9 mouse cellular contexts compared by ENCODE assay signal in the genomic region with DNA sequence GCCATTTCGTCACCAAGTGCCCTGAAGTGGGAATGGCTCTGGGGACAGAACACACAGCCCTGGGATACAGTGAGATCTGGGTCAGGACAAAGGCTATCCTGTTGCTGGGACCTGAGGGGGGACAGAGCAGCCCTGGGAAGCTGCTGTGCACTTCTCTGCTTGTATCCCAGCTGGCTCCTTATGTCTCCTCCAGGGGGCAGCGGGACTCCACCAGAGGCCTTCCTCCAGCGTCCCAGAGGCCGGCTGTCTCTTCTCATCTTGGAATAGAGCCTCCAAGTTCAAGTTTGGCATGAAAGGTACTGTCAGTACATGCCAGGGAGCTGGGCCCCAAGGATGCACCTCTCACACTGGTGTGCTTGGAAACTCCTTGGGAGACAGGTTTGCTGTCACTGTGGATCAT.
DNase-seq lines count a peak whose midpoint lies in the region; ATAC-seq and TF ChIP-seq lines count a peak whose summit lies in the region.
"Had no signal": no experiment of that assay in that cellular context is flagged by ENCODE, and none has a peak within 500 bp of the region (broad histone marks: within the 10 kb centered on the region; RNA-seq: fewer than 3 reads in every experiment).

No protein-coding gene starts in this region.

- WGBS in intestine, embryonic 16.5 days, result 7% methylated on average over 4 of the region's 4 CpGs
- WGBS in neural tube, embryonic 15.5 days, result 13% methylated on average over 4 of the region's 4 CpGs

- no peak for TF ChIP-seq POLR2A in testis, adult 2 months (IDR thresholded peaks at IDR 0.05; ENCODE audit: control insufficient read depth, low read depth, low read length)

- H3K4me3 ChIP-seq in intestine, embryonic 16.5 days (ENCODE audit: low read length), result no peak overlapping the region
- H3K4me3 ChIP-seq in neural tube, embryonic 15.5 days (replicated peaks), result no peak overlapping the region
- H3K4me3 ChIP-seq in testis, adult 2 months (ENCODE audit: control insufficient read depth, low read depth, low read length), result no peak overlapping the region
- H3K4me3 ChIP-seq: limb, embryonic 15.5 days had no signal

- no peaks in the 10 kb centered on the region for H3K27me3 ChIP-seq in intestine, embryonic 16.5 days (replicated peaks; ENCODE audit: control insufficient read depth, insufficient read depth, low read length)
- H3K27me3 ChIP-seq in neural tube, embryonic 15.5 days (replicated peaks), result no peaks in the 10 kb centered on the region; the same call in 1 of the 2 replicates
- no peaks in the 10 kb centered on the region for H3K27me3 ChIP-seq in testis, adult 2 months (ENCODE audit: control insufficient read depth, insufficient read depth, low read length)

- H3K4me2 ChIP-seq in intestine, embryonic 16.5 days (ENCODE audit: low read depth, low read length), result no peak overlapping the region
- H3K4me2 ChIP-seq in neural tube, embryonic 15.5 days, result no peak overlapping the region
- H3K4me2 ChIP-seq: limb, embryonic 15.5 days had no signal

- no peaks in the 10 kb centered on the region for H3K9me3 ChIP-seq in intestine, embryonic 16.5 days (ENCODE audit: control insufficient read depth, low read length)
- no peaks in the 10 kb centered on the region for H3K9me3 ChIP-seq in neural tube, embryonic 15.5 days (replicated peaks)
- H3K9me3 ChIP-seq: limb, embryonic 15.5 days had no signal

- DNase-seq in CD4-positive, CD25-positive, alpha-beta regulatory T cell, adult 2 months (ENCODE audit: low read depth, low spot score), result peak; percentile 79
- peak; percentile 43 for DNase-seq in cerebellum, adult 9-11 months
- peak; percentile 86 for DNase-seq in gastrocnemius, adult 18-20 months (ENCODE audit: low spot score)
- peak; percentile 62 to 72 for DNase-seq in left cerebral cortex, postnatal 36 days (ENCODE audit: low spot score in 2 of 2)

- H3K9ac ChIP-seq in intestine, embryonic 16.5 days (ENCODE audit: low read depth, low read length), result no peak overlapping the region
- no peak overlapping the region for H3K9ac ChIP-seq in neural tube, embryonic 15.5 days (replicated peaks)
- H3K9ac ChIP-seq: limb, embryonic 15.5 days had no signal

- H3K4me1 ChIP-seq in intestine, embryonic 16.5 days (ENCODE audit: control insufficient read depth, insufficient read depth, low read length), result peaks cover 5% of the 10 kb centered on the region
- peaks cover 11% of the 10 kb centered on the region for H3K4me1 ChIP-seq in neural tube, embryonic 15.5 days
- peaks cover 9% of the 10 kb centered on the region for H3K4me1 ChIP-seq in testis, adult 2 months (ENCODE audit: control insufficient read depth, insufficient read depth, low read length)

- H3K27ac ChIP-seq in intestine, embryonic 16.5 days (ENCODE audit: low read length), result no peak overlapping the region
- H3K27ac ChIP-seq in neural tube, embryonic 15.5 days (replicated peaks), result no peak overlapping the region
- no peak overlapping the region for H3K27ac ChIP-seq in testis, adult 2 months (ENCODE audit: control insufficient read depth, insufficient read depth, low read depth, low read length)
- H3K27ac ChIP-seq: limb, embryonic 15.5 days had no signal

- no peak for ATAC-seq in CD4-positive, CD25-positive, alpha-beta regulatory T cell, adult 4 months
- ATAC-seq in intestine, embryonic 16.5 days, result peak; percentile 57
- ATAC-seq in neural tube, embryonic 15.5 days (ENCODE audit: low FRiP score), result peak; percentile 39; the same call in 1 of the 2 replicates

- intact Hi-C loops in left cerebral cortex, postnatal 36 days (cut with DNase I), result loop anchor here (1.0 kb wide), 1 partner anchor 159 kb away; no protein-coding TSS in a partner anchor

- no peaks in the 10 kb centered on the region for H3K36me3 ChIP-seq in intestine, embryonic 16.5 days (ENCODE audit: control insufficient read depth, insufficient read depth, low read length)
- no peaks in the 10 kb centered on the region for H3K36me3 ChIP-seq in neural tube, embryonic 15.5 days
- H3K36me3 ChIP-seq in testis, adult 2 months (ENCODE audit: control insufficient read depth, insufficient read depth, low read length), result no peaks in the 10 kb centered on the region
- H3K36me3 ChIP-seq: limb, embryonic 15.5 days had no signal

- TF ChIP-seq CTCF in testis, adult 2 months (IDR thresholded peaks at IDR 0.05; ENCODE audit: control insufficient read depth, insufficient read depth, insufficient replicate concordance, low read depth, low read length), result peak; percentile 53; the same call in 1 of the 2 replicates
